Mouse (Mus musculus) erythroblast, embryonic 14.5 days (primary cell): ENCODE data around the gene Prepl. TPM values are rescaled to one million over a fixed set of nuclear protein-coding genes. Genes with fewer than 3 reads are reported as not detected.

Source experiments
- H3K27me3 ChIP-seq: 2 replicates; pipeline ENCODE4 v1.6.1; 2012; ENCODE audit warnings: inconsistent platforms; ENCODE audit not compliant: control insufficient read depth
- H3K36me3 ChIP-seq: 2 replicates; pipeline ENCODE4 v1.6.1; 2012; ENCODE audit warnings: mild to moderate bottlenecking, inconsistent platforms; ENCODE audit not compliant: control insufficient read depth
- H3K4me1 ChIP-seq: 2 replicates; pipeline ENCODE4 v1.6.1; 2012; ENCODE audit warnings: inconsistent platforms; ENCODE audit not compliant: control insufficient read depth
- H3K4me3 ChIP-seq: replicated peaks from 2 replicates; pipeline ENCODE3; 2012; ENCODE audit warnings: moderate library complexity, mild to moderate bottlenecking, inconsistent platforms
- H3K9me3 ChIP-seq: 2 replicates; pipeline ENCODE4 v1.6.1; 2012; ENCODE audit warnings: low read length, inconsistent platforms, mixed read lengths; ENCODE audit not compliant: control insufficient read depth
- GATA1 ChIP-seq: IDR thresholded peaks from 2 replicates; pipeline ENCODE4 v1.6.1; 2012; ENCODE audit warnings: low read length, inconsistent platforms, mixed read lengths
- TAL1 ChIP-seq: IDR thresholded peaks from 3 replicates; pipeline ENCODE4 v1.6.1; 2012; ENCODE audit warnings: low read length, inconsistent platforms, mixed read lengths
- polyA plus RNA-seq: library from polyadenylated mRNA; stranded (reverse); fragments of >175 nt; gene quantifications from 2 replicates; pipeline ENCODE4 v1.2.3, GENCODE M21; 2012

Gene Prepl
- polyA plus RNA-seq, 1 experiment = 0.04 TPM

DNA sequence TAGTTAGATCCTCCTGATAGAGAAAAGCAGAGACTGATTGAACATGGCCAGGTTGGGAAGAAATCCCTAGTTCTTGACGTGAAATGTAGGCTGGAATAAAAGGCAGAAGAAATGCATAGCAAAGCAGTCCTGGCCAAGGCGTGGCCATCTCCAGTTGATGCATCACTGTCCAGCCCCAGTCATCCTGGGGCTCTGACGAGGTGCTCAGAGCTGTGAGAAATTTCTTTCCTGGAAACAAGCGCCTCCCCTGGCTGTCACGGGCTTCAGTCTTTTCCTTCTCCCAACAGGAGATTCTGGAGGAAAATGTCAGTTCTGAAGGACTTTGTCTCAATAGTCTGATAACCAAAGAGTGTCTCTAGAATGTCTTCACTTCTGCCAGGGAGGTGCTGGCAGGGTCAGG is 59.4 kb downstream of the Prepl start:
- Histone ChIP-seq H3K36me3 (no peaks in the 10 kb centered on the region), H3K4me3 (no peak overlapping the region), H3K4me1 (no peaks in the 10 kb centered on the region; the same call in 1 of the 2 replicates), H3K9me3 (no peaks in the 10 kb centered on the region), H3K27me3 (peaks cover 4% of the 10 kb centered on the region; the same call in 1 of the 2 replicates)
- TF ChIP-seq TAL1 (no peak), GATA1 (no peak)

- Histone ChIP-seq H3K27me3 (0 out of 2 replicates have a peak, but pooled peaks cover 2% of the 10 kb centered on the region), H3K9me3 (no peaks in the 10 kb centered on the region), H3K4me3 (no peak overlapping the region), H3K4me1 (no peaks in the 10 kb centered on the region; the same call in 1 of the 2 replicates), H3K36me3 (peaks cover 9% of the 10 kb centered on the region)
- TF ChIP-seq TAL1 (no peak), GATA1 (no peak)
These were observed 61.2 kb downstream of the Prepl start for GRCm38 (mm10) chr17:85028797-85029196.

- H3K36me3 ChIP-seq = peaks cover 11% of the 10 kb centered on the region
- 0 out of 2 replicates have a peak, but pooled peaks cover 2% of the 10 kb centered on the region for H3K27me3 ChIP-seq
- no peaks in the 10 kb centered on the region; the same call in none of the 2 replicates for H3K4me1 ChIP-seq
- TF ChIP-seq TAL1 = no peak
- TF ChIP-seq GATA1 = no peak
- H3K4me3 ChIP-seq = no peak within 1 kb of the TSS
- H3K9me3 ChIP-seq = no peaks in the 10 kb centered on the region
These were observed 61.8 kb downstream of the Prepl start, which contains the start of gene Slc3a1 for GRCm38 (mm10) chr17:85028093-85028739. Gene Slc3a1, plus strand, starts transcription at chr17:85028376.

GRCm38 (mm10) chr17:85027247-85027646 is 62.8 kb downstream of the Prepl start:
- Histone ChIP-seq H3K36me3 (peaks cover 14% of the 10 kb centered on the region), H3K27me3 (0 out of 2 replicates have a peak, but pooled peaks cover 2% of the 10 kb centered on the region), H3K4me3 (no peak overlapping the region), H3K4me1 (no peaks in the 10 kb centered on the region; the same call in none of the 2 replicates), H3K9me3 (no peaks in the 10 kb centered on the region)
- no peak for TF ChIP-seq GATA1
- no peak for TF ChIP-seq TAL1

DNA sequence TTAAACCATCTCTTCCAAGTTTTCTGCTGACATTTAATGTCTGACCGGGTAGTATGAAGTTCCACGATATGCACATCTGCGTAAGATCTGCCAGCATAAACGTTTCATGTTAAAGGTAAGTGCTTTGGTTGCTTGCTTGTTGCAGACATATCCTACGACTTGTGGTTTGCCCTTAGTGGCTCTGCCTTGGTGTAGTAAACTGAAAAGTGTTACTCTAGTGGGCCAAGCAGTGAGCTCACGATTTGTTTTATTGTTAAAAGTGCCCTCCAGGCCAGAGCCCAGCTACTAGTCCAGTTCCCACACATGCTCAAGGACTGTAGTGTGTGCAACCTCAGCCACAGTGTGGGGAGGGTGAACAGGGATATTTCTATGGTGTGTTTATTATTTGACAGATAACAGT is 63.6 kb downstream of the Prepl start:
- Histone ChIP-seq H3K9me3 (no peaks in the 10 kb centered on the region), H3K36me3 (peaks cover 14% of the 10 kb centered on the region), H3K4me1 (no peaks in the 10 kb centered on the region; the same call in none of the 2 replicates), H3K27me3 (0 out of 2 replicates have a peak, but pooled peaks cover 2% of the 10 kb centered on the region), H3K4me3 (no peak overlapping the region)
- TF ChIP-seq GATA1 = no peak
- TF ChIP-seq TAL1 = no peak

- Histone ChIP-seq H3K4me3 (no peak overlapping the region), H3K36me3 (peaks cover 14% of the 10 kb centered on the region)
These were observed 64.9 kb downstream of the Prepl start for GRCm38 (mm10) chr17:85025151-85025550.

GRCm38 (mm10) chr17:85024237-85024636 is 65.8 kb downstream of the Prepl start:
- peaks cover under 1% of the 10 kb centered on the region for H3K4me1 ChIP-seq
- peaks cover 17% of the 10 kb centered on the region for H3K36me3 ChIP-seq
- H3K4me3 ChIP-seq = no peak overlapping the region
- H3K27me3 ChIP-seq = no peaks in the 10 kb centered on the region
- TF ChIP-seq GATA1 = no peak
- no peak for TF ChIP-seq TAL1
- H3K9me3 ChIP-seq = no peaks in the 10 kb centered on the region

More at GRCm38 (mm10) chr17:85025151-85025550, 64.9 kb downstream of the Prepl start:
- TF ChIP-seq GATA1 (no peak), TAL1 (no peak)
- Histone ChIP-seq H3K9me3 (no peaks in the 10 kb centered on the region), H3K27me3 (0 out of 2 replicates have a peak, but pooled peaks cover 2% of the 10 kb centered on the region), H3K4me1 (no peaks in the 10 kb centered on the region; the same call in none of the 2 replicates)

- TF ChIP-seq GATA1 (no peak), TAL1 (no peak)
- H3K27me3 ChIP-seq = no peaks in the 10 kb centered on the region
- peaks cover 17% of the 10 kb centered on the region for H3K36me3 ChIP-seq
- H3K4me1 ChIP-seq = peaks cover 7% of the 10 kb centered on the region
- H3K4me3 ChIP-seq = no peak overlapping the region
- no peaks in the 10 kb centered on the region for H3K9me3 ChIP-seq
These were observed 66.5 kb downstream of the Prepl start for GRCm38 (mm10) chr17:85023247-85024167.

GRCm38 (mm10) chr17:85020343-85020742 is 69.7 kb downstream of the Prepl start:
- H3K4me3 ChIP-seq = no peak overlapping the region
- TF ChIP-seq GATA1 (no peak), TAL1 (no peak)
- H3K9me3 ChIP-seq = no peaks in the 10 kb centered on the region

More at GRCm38 (mm10) chr17:85020343-85020742, 69.7 kb downstream of the Prepl start:
- H3K27me3 ChIP-seq = no peaks in the 10 kb centered on the region
- H3K36me3 ChIP-seq = peaks cover 28% of the 10 kb centered on the region
- peaks cover 15% of the 10 kb centered on the region for H3K4me1 ChIP-seq
